Mouse (Mus musculus) kidney, adult 2 months (tissue): Measurements from ENCODE around the gene Cyp26b1.

ENCODE experiments used
- CTCF ChIP-seq: fragments of 200-500 bp; conservative IDR thresholded peaks from 2 replicates; pipeline ENCODE4 v1.5.1; 2011; ENCODE audit warnings: low read depth, mild to moderate bottlenecking, control low read depth, low read length, moderate library complexity, mixed read lengths; ENCODE audit not compliant: insufficient read depth, insufficient read length
- POLR2A ChIP-seq: fragments of 200-500 bp; IDR thresholded peaks from one replicate; pipeline ENCODE4 v1.6.1; 2011; ENCODE audit warnings: low read depth, low read length, control low read depth

DNA sequence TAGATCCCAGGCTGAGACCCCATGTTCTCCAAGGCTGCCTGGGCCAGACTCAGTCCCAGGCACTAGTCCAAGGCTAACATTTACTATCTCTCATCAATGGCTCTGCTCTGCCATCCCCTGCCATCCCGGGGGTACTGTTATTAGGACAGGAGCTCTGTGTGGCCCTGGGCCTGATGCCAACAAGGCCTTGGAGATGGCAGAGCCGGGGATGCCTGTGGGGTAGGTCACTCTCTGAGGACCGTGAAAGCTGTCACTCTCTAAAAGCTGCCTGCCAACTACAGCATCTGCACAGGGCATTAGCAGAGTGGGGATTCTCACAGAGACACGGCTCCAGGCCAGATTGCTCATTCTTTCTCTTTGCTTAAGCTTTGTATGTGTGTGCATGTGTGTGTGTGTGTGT, 26.0 kb downstream of the Cyp26b1 start:
- no peak for TF ChIP-seq POLR2A
- TF ChIP-seq CTCF: no peak
